Mouse (Mus musculus) inflammation-experienced regulatory T-cells, adult 6 months (primary cell): Measurements from ENCODE around the gene AA467197. TPM values are rescaled to one million over a fixed set of nuclear protein-coding genes. Genes with fewer than 3 reads are reported as not detected.

ENCODE experiments used
- ATAC-seq: one replicate; pipeline ENCODE4 v1.8.0; 2017
- polyA plus RNA-seq, 3 experiments: library from polyadenylated mRNA; unstranded; fragments of 100-300 nt; shearing (Covaris generic); gene quantifications; one replicate each; pipeline ENCODE4 v1.2.1; 2017

Gene AA467197
- polyA plus RNA-seq, 3 experiments from 2014 or later = 5.0 TPM; not detected in 2

- no peak for ATAC-seq
Measured at GRCm38 (mm10) chr2:122638673-122639072, 1.9 kb downstream of the AA467197 start.

DNA sequence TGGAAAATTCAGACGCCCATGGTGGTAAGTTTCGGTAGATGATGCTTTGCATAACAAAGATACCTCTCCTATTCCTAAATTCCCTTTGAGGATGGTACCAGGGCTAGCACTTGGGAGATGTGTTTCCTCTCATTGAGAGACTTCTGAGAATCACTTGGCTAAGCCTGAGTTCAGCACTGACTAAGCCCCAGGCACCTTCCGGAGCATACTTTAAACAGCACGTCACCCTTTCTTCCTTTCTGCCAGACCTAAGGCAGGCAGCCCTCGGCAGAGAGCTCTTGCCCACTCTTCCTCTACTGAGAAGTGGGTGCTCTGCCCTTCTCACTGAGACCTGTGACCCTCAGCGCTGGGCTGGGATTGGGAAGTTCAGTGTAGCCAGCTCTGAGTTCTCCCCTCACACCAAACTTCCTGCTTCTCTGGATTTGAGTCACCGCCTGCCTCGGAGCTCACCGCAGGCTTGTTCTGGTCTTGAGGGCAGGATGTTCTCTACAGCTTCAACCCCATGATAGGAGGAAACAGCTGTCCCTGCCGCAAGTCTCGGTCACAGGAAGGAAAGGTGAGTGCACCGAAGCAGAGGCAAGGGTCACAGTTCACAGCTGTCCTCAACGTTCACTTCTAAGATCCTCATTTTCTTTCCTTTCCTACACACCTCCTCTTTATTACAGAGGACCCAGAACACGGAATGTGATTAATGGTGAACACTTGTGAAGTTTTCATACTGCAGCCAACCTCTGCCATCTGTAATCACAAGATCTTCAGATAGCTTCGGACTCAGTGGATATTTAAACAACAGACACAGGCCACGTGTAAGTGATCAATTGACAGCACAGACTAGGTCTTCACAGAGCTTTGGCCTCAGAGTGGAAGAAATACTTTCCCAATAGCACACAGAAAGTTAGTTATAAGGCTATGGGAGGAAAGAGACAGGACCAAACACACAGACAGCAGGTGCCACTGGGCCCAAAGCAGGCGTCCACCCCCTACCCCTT, 15.6 kb downstream of the AA467197 start:
- ATAC-seq = peak; percentile 98

DNA sequence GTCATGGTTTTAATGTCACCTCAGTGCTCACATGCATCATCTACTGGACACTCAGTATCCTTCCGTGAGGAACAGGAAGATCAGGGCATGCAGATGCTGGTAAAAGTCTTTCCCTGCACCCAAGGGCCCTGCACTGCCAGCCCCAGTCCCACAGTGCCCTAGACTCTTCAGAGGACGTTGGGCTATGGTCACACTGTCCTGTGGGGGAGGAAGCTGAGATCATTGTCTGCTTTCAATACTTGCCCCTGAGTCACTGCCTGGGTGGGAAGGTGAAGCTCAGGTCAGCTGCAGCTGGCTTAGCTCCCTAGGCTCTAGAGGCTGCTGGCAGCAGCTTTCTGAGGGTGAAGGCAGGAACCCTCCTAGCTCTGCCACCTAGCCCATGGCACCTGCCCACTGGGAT, 19.3 kb downstream of the AA467197 start:
- ATAC-seq = no peak

GRCm38 (mm10) chr2:122656767-122657166, 20.0 kb downstream of the AA467197 start:
- ATAC-seq = no peak

- ATAC-seq = no peak
Measured at GRCm38 (mm10) chr2:122657707-122658524, 21.1 kb downstream of the AA467197 start.

GRCm38 (mm10) chr2:122659825-122660224, 23.0 kb downstream of the AA467197 start:
- no peak for ATAC-seq

GRCm38 (mm10) chr2:122665253-122665972, 28.6 kb downstream of the AA467197 start:
- ATAC-seq = no peak

DNA sequence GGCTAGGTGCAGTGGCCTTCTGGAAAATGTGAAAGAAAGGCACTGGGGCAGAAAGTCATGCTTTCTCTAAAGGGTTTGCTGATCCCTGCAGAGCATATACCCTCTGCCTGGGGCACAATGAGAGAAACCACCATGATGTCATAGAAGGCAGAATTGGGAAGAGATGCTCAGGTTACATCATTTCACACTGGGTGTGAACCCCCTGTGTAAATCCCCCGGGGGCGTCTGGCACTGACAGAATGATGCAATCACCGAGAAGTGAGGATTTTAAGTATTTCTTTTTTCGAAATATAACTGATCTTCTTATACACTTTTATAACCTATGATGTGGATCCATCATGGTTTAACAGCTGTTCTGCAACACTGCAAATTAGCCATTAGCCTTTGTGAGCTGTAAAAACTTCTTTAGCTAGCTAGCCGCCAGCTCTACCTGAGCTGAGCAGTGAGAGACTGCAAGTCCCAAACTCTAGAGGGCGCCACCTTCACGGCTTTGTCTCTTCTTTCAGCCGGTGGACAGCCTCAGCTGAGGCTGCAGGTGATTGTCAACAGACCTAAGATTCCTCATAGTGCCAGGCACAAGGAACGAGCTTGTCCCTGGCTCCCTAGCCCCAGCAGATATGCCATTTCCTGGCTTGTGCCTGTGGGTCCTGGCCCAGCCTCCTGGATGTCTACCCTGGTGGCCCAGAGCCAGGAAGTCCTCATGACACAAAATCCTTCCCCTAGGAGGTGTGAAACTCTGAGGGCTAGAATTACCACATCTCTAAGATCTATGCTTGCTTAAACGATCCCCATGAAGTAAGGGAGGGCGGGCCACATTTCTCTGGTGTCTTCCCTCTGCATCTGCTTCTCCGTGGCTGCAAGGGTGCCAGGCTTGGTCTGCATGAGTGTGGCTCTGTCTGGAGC, 29.4 kb downstream of the AA467197 start:
- peak; percentile 67 for ATAC-seq

DNA sequence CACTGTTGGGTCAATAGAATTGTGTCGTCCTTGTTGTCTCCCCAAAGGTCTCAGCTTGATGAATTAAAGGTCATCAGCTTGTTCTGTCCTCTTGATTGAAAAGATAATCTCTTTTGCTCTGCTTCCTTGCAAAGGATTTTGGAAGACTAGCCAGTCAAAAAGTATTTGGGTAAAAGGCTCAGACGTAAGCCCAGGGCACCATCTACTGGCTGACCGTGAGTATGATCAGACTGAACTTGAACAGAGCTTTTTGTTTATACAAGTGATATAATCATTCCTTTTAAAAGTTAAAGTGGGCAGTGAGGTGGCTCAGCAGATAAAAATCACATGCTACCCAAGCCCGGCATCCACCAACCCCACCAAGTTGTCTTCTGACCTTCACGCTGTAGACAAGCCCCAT, 31.1 kb downstream of the AA467197 start:
- peak; percentile 56 for ATAC-seq

GRCm38 (mm10) chr2:122671714-122672113, 34.9 kb downstream of the AA467197 start:
- no peak for ATAC-seq

DNA sequence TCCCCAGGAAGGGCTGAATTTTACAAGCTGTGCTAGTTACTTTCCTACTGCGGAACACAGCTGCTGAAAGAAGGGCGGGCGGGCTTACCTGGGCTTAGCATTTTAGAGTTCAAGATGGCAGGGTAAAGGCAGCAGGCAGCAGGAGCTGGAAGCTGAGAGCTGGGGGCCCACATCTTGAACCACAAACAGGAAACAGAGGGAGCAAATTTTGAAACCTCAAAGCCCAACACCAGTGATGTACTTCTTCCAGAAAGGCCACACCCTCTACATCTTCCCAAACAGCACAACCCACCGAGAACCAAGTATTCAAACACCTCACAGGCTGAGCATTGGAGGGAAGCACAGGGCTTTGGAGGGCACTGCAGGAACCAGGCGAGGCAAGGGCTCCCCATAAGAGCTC, 36.1 kb downstream of the AA467197 start:
- no peak for ATAC-seq

DNA sequence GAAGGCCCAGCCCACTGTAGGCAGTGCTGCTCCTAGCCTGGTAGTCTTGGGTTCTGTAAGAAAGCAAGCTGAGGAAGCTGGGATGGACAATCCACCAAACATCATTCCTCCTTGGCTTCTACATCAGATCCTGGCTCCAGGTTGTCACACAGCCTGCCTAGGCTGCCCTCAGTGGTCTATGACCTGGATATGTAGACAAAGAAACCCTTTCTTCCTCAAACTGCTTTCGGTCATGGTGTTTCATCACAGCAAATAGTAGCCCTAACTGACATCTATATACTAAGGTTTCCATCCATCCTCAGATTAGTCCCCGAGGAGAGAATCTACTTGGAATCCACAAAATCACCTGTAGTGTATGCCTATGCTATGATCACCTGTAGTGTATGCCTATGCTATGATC, 38.3 kb downstream of the AA467197 start:
- ATAC-seq = no peak

DNA sequence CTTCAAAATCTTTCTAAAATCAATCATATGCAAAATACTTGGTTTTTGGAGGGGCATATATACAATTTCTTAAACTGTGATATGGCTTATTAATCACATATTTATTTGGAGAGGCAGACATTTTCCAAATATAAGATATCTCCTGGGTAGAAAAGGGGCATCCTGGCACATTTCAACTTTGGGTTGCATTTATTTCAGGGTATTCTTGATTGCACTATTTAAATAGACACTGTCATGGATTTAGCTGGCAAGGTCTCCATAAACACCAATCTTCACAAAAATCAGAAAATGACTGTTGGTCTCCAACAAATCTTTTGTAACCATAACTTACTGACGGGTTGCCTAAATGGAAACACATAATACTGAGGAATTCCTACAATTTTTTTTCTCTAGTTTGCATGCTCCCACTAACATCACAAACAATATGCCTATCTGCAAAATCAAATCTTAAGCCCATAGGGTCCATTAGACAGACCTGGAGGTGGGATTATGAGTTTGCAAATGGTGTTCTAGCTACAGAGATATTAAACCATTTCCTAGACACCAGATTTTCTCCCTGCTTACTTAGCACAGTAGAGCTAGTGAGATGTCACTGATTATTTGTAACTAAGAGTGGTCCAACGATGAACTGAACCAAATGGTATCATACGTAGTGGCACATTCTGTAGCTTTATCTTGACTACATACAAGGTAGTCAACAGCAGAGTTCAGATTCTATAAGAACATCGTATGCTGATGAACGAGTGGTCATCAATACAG, 44.8 kb downstream of the AA467197 start:
- no peak for ATAC-seq

GRCm38 (mm10) chr2:122682520-122682919, 45.7 kb downstream of the AA467197 start:
- no peak for ATAC-seq

DNA sequence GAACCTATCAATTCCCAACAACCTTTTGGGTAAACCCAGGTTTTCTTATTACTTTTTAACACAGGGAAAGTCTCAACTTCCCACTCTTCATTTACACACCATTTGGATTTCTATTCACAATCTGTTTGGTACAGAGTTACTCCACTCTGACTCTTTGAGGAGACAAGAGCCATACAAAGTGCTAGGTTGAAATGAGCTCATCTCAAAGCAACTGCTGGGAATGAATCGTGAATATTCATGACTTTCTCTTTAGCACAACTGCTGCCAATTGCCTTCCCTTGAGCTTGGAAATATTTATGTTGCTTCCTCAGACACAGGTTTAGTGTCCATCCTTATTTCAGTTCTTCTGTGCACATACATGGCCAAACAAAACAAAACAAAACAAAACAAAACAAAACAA, 46.9 kb downstream of the AA467197 start:
- no peak for ATAC-seq

- ATAC-seq = no peak
Measured at GRCm38 (mm10) chr2:122686665-122687064, 49.9 kb downstream of the AA467197 start.
